In genomic region chr10:81811899-81812298, GRCm38 (mm10) we compare ENCODE assay signal across 9 mouse cellular contexts. TPM values are rescaled to one million over a fixed set of nuclear protein-coding genes. Genes with fewer than 3 reads are reported as not detected.
DNase-seq lines count a peak whose midpoint lies in the region; ATAC-seq and TF ChIP-seq lines count a peak whose summit lies in the region.
"Not testable (repeated sequence)": the region's sequence is repeated elsewhere in the genome, so short reads cannot be mapped to it uniquely, and the experiment has no call there.
"Had no signal": no experiment of that assay in that cellular context is flagged by ENCODE, and none has a peak within 500 bp of the region (broad histone marks: within the 10 kb centered on the region; RNA-seq: fewer than 3 reads in every experiment).

Gene Gm4767 (plus strand): TSS chr10:81812186.

- not testable (repeated sequence) for H3K27me3 ChIP-seq in embryonic facial prominence, embryonic 13.5 days; heart, embryonic 16.5 days (ENCODE audit: control insufficient read depth, insufficient read depth, low read length); kidney, adult 2 months (replicated peaks; ENCODE audit: control insufficient read depth, insufficient read depth, low read length); lung, embryonic 15.5 days

- H3K9me3 ChIP-seq in embryonic facial prominence, embryonic 13.5 days; heart, embryonic 16.5 days (replicated peaks; ENCODE audit: control insufficient read depth, low read length); lung, embryonic 15.5 days: not testable (repeated sequence)

- peak within 1 kb of the TSS; percentile 21 for H3K4me3 ChIP-seq in embryonic facial prominence, embryonic 13.5 days
- peak within 1 kb of the TSS; percentile 8; the same call in 1 of the 2 replicates for H3K4me3 ChIP-seq in heart, embryonic 16.5 days (ENCODE audit: low read length)
- not testable (repeated sequence) for H3K4me3 ChIP-seq in kidney, adult 2 months (ENCODE audit: insufficient read depth, low read depth, low read length)
- H3K4me3 ChIP-seq in lung, embryonic 15.5 days = peak within 1 kb of the TSS; percentile 20; the same call in 1 of the 2 replicates

- not testable (repeated sequence) for H3K4me1 ChIP-seq in embryonic facial prominence, embryonic 13.5 days; heart, embryonic 16.5 days (ENCODE audit: control insufficient read depth, insufficient read depth, low read length); kidney, adult 2 months (ENCODE audit: control insufficient read depth, insufficient read depth, low read length); lung, embryonic 15.5 days

- whole genome bisulfite sequencing in embryonic facial prominence, embryonic 13.5 days = 29% methylated on average over 18 of the region's 20 CpGs
- WGBS in heart, embryonic 16.5 days = 18% methylated on average over 9 of the region's 20 CpGs
- WGBS in kidney, adult 2 months = 27% methylated on average over 18 of the region's 20 CpGs
- 31% methylated on average over 12 of the region's 20 CpGs for WGBS in lung, embryonic 15.5 days

- H3K4me2 ChIP-seq in embryonic facial prominence, embryonic 13.5 days = peak within 1 kb of the TSS; percentile 28; the same call in 1 of the 2 replicates
- not testable (repeated sequence) for H3K4me2 ChIP-seq in heart, embryonic 16.5 days (ENCODE audit: low read depth, low read length)
- peak within 1 kb of the TSS; percentile 22; the same call in 1 of the 2 replicates for H3K4me2 ChIP-seq in lung, embryonic 15.5 days

- H3K36me3 ChIP-seq in embryonic facial prominence, embryonic 13.5 days; heart, embryonic 16.5 days (ENCODE audit: control insufficient read depth, insufficient read depth); kidney, adult 2 months (ENCODE audit: control insufficient read depth, insufficient read depth, low read length); lung, embryonic 15.5 days: not testable (repeated sequence)

- not testable (repeated sequence) for ATAC-seq in embryonic facial prominence, embryonic 13.5 days (ENCODE audit: insufficient number of reproducible peaks, insufficient read depth, low FRiP score, low TSS enrichment, low read depth); heart, embryonic 16.5 days (replicated peaks; ENCODE audit: extremely low read depth, insufficient read depth, low FRiP score)
- peak; percentile 65; the same call in 1 of the 2 replicates for ATAC-seq in lung, embryonic 15.5 days (ENCODE audit: borderline replicate concordance, extremely low read depth, low FRiP score, low TSS enrichment)

- not testable (repeated sequence) for H3K27ac ChIP-seq in embryonic facial prominence, embryonic 13.5 days; heart, embryonic 16.5 days (ENCODE audit: low read length); kidney, adult 2 months (ENCODE audit: insufficient read depth, low read depth, low read length); lung, embryonic 15.5 days

- TF ChIP-seq CTCF in kidney, adult 2 months (conservative IDR thresholded peaks at IDR 0.05; ENCODE audit: insufficient read depth, insufficient read length, low read depth, low read length) = not testable (repeated sequence)

- not testable (repeated sequence) for TF ChIP-seq POLR2A in kidney, adult 2 months (IDR thresholded peaks at IDR 0.05; ENCODE audit: low read depth, low read length)

- DNase-seq in adrenal gland, postnatal 25 days = peak; percentile 0
- DNase-seq in kidney, adult 2 months = peak; percentile 3
- peak; percentile 0 for DNase-seq in left cerebral cortex, adult 18-20 months (ENCODE audit: low spot score in 2 of 2)
- peak; percentile 14 to 20 for DNase-seq in right cerebral cortex, postnatal 10 days (ENCODE audit: low spot score in 2 of 2)
- peak; percentile 6 for DNase-seq in thymus, postnatal 4 days

- not testable (repeated sequence) for H3K9ac ChIP-seq in embryonic facial prominence, embryonic 13.5 days; heart, embryonic 16.5 days (ENCODE audit: low read length); lung, embryonic 15.5 days

RNA-seq across cellular contexts. Expression of gene Gm4767, which starts in this region (rescaled TPM):
- 1.6 and 2.1 TPM in 2 replicates for total RNA-seq in adrenal gland, postnatal 25 days (2021)
- polyA plus RNA-seq in embryonic facial prominence, embryonic 13.5 days (2015; fragmentation: Nextera tagmentation; extraction: Ambion mirVana) = 3.2 and 5.1 TPM in 2 replicates
- 1.7 and 2.5 TPM in 2 replicates for polyA plus RNA-seq in heart, embryonic 16.5 days (2015; fragmentation: Nextera tagmentation; extraction: Ambion mirVana)
- not detected in 2 replicates for polyA plus RNA-seq in kidney, adult 2 months (2012; rRNA removed)
- total RNA-seq in left cerebral cortex, adult 18-20 months (2021) = 1 to 10 TPM; 3.0 to 3.2 TPM
- 3.5 and 5.2 TPM in 2 replicates for polyA plus RNA-seq in lung, embryonic 15.5 days (2015; fragmentation: Nextera tagmentation; extraction: Ambion mirVana)
- polyA plus RNA-seq: spleen, adult 2 months had no signal

Comparison
In these comparisons a context has a peak if more than half of its experiments do, and no peak if none do; other contexts are left out.
1. Peak in DNase-seq in kidney, adult 2 months; RNA of the gene not detected or under 1 TPM.